14 mouse cellular contexts compared by ENCODE assay signal in the genomic region with DNA sequence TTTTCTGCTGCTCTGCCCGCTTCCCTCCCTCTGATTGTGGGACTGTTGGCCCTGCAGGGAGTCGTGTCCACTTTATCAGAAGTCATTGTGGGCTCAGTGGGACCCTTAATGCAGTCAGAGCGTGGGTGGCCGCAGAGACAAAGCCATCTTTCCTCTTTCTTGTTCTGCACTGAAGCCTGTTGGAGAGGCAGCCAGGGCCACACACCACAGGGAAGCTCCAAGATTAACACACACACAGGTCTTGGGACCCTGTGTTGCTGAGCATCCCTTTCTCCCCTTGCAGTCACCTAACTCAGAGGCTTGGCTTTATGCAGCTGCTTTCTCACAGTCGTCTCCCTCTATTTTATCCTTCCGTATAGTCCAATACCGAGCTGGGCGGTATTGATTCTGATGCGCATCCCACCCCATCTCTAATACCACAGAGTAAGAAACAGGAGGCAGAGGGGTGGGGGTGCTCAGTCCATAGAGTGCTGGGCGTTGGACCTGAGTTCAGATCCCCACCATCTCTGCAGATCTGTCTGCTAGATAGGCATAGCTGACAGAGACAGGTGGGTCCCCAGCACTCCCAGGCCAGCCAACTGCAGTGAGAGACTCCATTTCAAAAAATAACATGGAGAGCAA.
A peak's percentile ranks its signal among the peaks of the same experiment; 100 is the strongest.
DNase-seq lines count a peak whose midpoint lies in the region; ATAC-seq lines count a peak whose summit lies in the region.
"Had no signal": no experiment of that assay in that cellular context is flagged by ENCODE, and none has a peak within 500 bp of the region (broad histone marks: within the 10 kb centered on the region; RNA-seq: fewer than 3 reads in every experiment).

No protein-coding gene starts in this region.

- 0 out of 2 replicates have a peak, but pooled peaks have one; percentile 23 for ATAC-seq in forebrain, embryonic 15.5 days (replicated peaks)
- no peak for ATAC-seq in forebrain, embryonic 16.5 days
- ATAC-seq in lung, embryonic 16.5 days (ENCODE audit: low read depth): peak; percentile 15; the same call in 1 of the 2 replicates
- ATAC-seq in intestine, embryonic 15.5 days: peak; percentile 7
- peak; percentile 40; the same call in 1 of the 2 replicates for ATAC-seq in neural tube, embryonic 13.5 days (ENCODE audit: low read depth)

- DNase-seq in lung, postnatal 10 days: no peak
- no peak for DNase-seq in adrenal gland, postnatal 10 days
- no peak for DNase-seq in frontal cortex, postnatal 25 days (ENCODE audit: low spot score in 2 of 2)
- DNase-seq: cerebellum, adult 18-20 months; heart, postnatal 4 days; thymus, postnatal 25 days had no signal

- H3K4me1 ChIP-seq in forebrain, embryonic 15.5 days: peaks cover 5% of the 10 kb centered on the region
- H3K4me1 ChIP-seq in forebrain, embryonic 16.5 days (replicated peaks; ENCODE audit: control insufficient read depth, insufficient read depth, low read length): peaks cover 6% of the 10 kb centered on the region; the same call in 1 of the 2 replicates
- peaks cover 3% of the 10 kb centered on the region; the same call in 1 of the 2 replicates for H3K4me1 ChIP-seq in lung, embryonic 16.5 days (replicated peaks; ENCODE audit: control insufficient read depth, insufficient read depth, low read length)
- peaks cover 16% of the 10 kb centered on the region for H3K4me1 ChIP-seq in intestine, embryonic 15.5 days (replicated peaks)
- peaks cover 9% of the 10 kb centered on the region for H3K4me1 ChIP-seq in neural tube, embryonic 13.5 days (replicated peaks)
- H3K4me1 ChIP-seq: liver, embryonic 15.5 days had no signal

- H3K4me3 ChIP-seq in forebrain, embryonic 15.5 days: no peak overlapping the region
- no peak overlapping the region for H3K4me3 ChIP-seq in forebrain, embryonic 16.5 days (replicated peaks; ENCODE audit: low read length)
- peak overlapping the region; percentile 11; the same call in 1 of the 2 replicates for H3K4me3 ChIP-seq in lung, embryonic 16.5 days (ENCODE audit: low read length)
- no peak overlapping the region for H3K4me3 ChIP-seq in intestine, embryonic 15.5 days (replicated peaks)
- H3K4me3 ChIP-seq in neural tube, embryonic 13.5 days: no peak overlapping the region
- H3K4me3 ChIP-seq: heart, embryonic 10.5 days; layer of hippocampus, adult 2 months; liver, embryonic 15.5 days had no signal

- H3K36me3 ChIP-seq in forebrain, embryonic 15.5 days: no peaks in the 10 kb centered on the region
- H3K36me3 ChIP-seq in forebrain, embryonic 16.5 days (ENCODE audit: control insufficient read depth, insufficient read depth): no peaks in the 10 kb centered on the region
- H3K36me3 ChIP-seq in lung, embryonic 16.5 days (ENCODE audit: control insufficient read depth, insufficient read depth, low read length): no peaks in the 10 kb centered on the region
- no peaks in the 10 kb centered on the region for H3K36me3 ChIP-seq in intestine, embryonic 15.5 days
- H3K36me3 ChIP-seq in neural tube, embryonic 13.5 days: no peaks in the 10 kb centered on the region
- H3K36me3 ChIP-seq: heart, embryonic 10.5 days; liver, embryonic 15.5 days had no signal

- no peaks in the 10 kb centered on the region for H3K27me3 ChIP-seq in forebrain, embryonic 15.5 days
- no peaks in the 10 kb centered on the region for H3K27me3 ChIP-seq in forebrain, embryonic 16.5 days (replicated peaks; ENCODE audit: control insufficient read depth, insufficient read depth, low read length)
- H3K27me3 ChIP-seq in lung, embryonic 16.5 days (ENCODE audit: control insufficient read depth, insufficient read depth, low read depth, low read length): no peaks in the 10 kb centered on the region
- no peaks in the 10 kb centered on the region for H3K27me3 ChIP-seq in intestine, embryonic 15.5 days (replicated peaks)
- no peaks in the 10 kb centered on the region for H3K27me3 ChIP-seq in neural tube, embryonic 13.5 days
- H3K27me3 ChIP-seq: liver, embryonic 15.5 days had no signal

- no peaks in the 10 kb centered on the region for H3K9me3 ChIP-seq in forebrain, embryonic 15.5 days
- no peaks in the 10 kb centered on the region for H3K9me3 ChIP-seq in forebrain, embryonic 16.5 days (ENCODE audit: control insufficient read depth, low read length)
- no peaks in the 10 kb centered on the region for H3K9me3 ChIP-seq in lung, embryonic 16.5 days (ENCODE audit: control insufficient read depth, low read length)
- H3K9me3 ChIP-seq in intestine, embryonic 15.5 days: no peaks in the 10 kb centered on the region
- no peaks in the 10 kb centered on the region for H3K9me3 ChIP-seq in neural tube, embryonic 13.5 days
- H3K9me3 ChIP-seq: heart, embryonic 10.5 days; liver, embryonic 15.5 days had no signal

- WGBS in forebrain, embryonic 15.5 days: 51% methylated on average over 10 of the region's 10 CpGs
- WGBS in forebrain, embryonic 16.5 days: 51% methylated on average over 10 of the region's 10 CpGs
- 71% methylated on average over 10 of the region's 10 CpGs for whole genome bisulfite sequencing in lung, embryonic 16.5 days
- 71% methylated on average over 10 of the region's 10 CpGs for WGBS in intestine, embryonic 15.5 days
- 58% methylated on average over 10 of the region's 10 CpGs for WGBS in neural tube, embryonic 13.5 days

- no peak overlapping the region for H3K9ac ChIP-seq in forebrain, embryonic 15.5 days (replicated peaks)
- no peak overlapping the region for H3K9ac ChIP-seq in forebrain, embryonic 16.5 days (replicated peaks; ENCODE audit: low read depth, low read length)
- peak overlapping the region; percentile 57 for H3K9ac ChIP-seq in lung, embryonic 16.5 days (ENCODE audit: low read length)
- H3K9ac ChIP-seq in intestine, embryonic 15.5 days: no peak overlapping the region
- no peak overlapping the region for H3K9ac ChIP-seq in neural tube, embryonic 13.5 days
- H3K9ac ChIP-seq: liver, embryonic 15.5 days had no signal

- no peak overlapping the region for H3K27ac ChIP-seq in forebrain, embryonic 15.5 days (replicated peaks)
- H3K27ac ChIP-seq in forebrain, embryonic 16.5 days (ENCODE audit: low read length): no peak overlapping the region
- peak overlapping the region; percentile 96 for H3K27ac ChIP-seq in lung, embryonic 16.5 days (ENCODE audit: low read length)
- peak overlapping the region; percentile 92 for H3K27ac ChIP-seq in intestine, embryonic 15.5 days
- no peak overlapping the region for H3K27ac ChIP-seq in neural tube, embryonic 13.5 days (replicated peaks)
- H3K27ac ChIP-seq: heart, embryonic 10.5 days; layer of hippocampus, adult 2 months; liver, embryonic 15.5 days had no signal

- H3K4me2 ChIP-seq in forebrain, embryonic 15.5 days (replicated peaks): no peak overlapping the region
- H3K4me2 ChIP-seq in forebrain, embryonic 16.5 days (ENCODE audit: low read length): no peak overlapping the region
- H3K4me2 ChIP-seq in lung, embryonic 16.5 days (ENCODE audit: low read depth, low read length): peak overlapping the region; percentile 44
- peak overlapping the region; percentile 45 for H3K4me2 ChIP-seq in intestine, embryonic 15.5 days (replicated peaks)
- H3K4me2 ChIP-seq in neural tube, embryonic 13.5 days: no peak overlapping the region
- H3K4me2 ChIP-seq: liver, embryonic 15.5 days had no signal

Comparison
In these comparisons a context has a peak if more than half of its experiments do, and no peak if none do; other contexts are left out.
1. H3K27ac ChIP-seq: peak in lung, embryonic 16.5 days (single experiment) and intestine, embryonic 15.5 days (single experiment); none in forebrain, embryonic 15.5 days (single experiment), forebrain, embryonic 16.5 days (single experiment) and neural tube, embryonic 13.5 days (single experiment).
2. H3K4me2 ChIP-seq: peak in lung, embryonic 16.5 days (single experiment) and intestine, embryonic 15.5 days (single experiment); none in forebrain, embryonic 15.5 days (single experiment), forebrain, embryonic 16.5 days (single experiment) and neural tube, embryonic 13.5 days (single experiment).